Mouse (Mus musculus) mature B cell (primary cell): ENCODE measurements at regions not wholly inside any gene's neighbourhood (a gene's known extent, or its start where the extent isn't known, plus 50 kb on each side); places are given as distances from the start of the nearest gene placed in this dataset.

Experiments
- in situ Hi-C: fragments of 300-500 bp; cut with MboI; formaldehyde crosslinking; loops from 2 replicates; pipeline ENCODE4 v1.14.3; 2019

DNA sequence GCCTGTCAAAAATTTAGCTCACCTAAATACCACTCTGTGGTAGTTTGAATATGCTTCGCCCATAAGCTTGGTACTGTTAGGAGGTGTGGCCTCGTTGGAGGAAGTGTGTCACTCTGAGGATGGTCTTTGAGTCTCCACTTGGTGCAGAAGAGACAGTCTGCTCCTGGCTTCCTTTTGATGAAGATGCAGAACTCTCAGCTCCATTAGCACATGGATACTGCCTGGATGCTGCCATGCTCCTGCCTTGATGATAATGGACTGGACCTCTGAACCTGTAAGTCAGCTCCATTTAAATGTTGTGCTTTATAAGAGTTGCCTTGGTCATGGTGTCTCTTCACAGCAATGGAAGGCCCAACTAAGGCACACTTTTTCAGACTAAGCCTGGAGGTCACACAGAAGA, 56.9 kb upstream of the Pik3r1 start:
- in situ Hi-C loops = no loop called here

DNA sequence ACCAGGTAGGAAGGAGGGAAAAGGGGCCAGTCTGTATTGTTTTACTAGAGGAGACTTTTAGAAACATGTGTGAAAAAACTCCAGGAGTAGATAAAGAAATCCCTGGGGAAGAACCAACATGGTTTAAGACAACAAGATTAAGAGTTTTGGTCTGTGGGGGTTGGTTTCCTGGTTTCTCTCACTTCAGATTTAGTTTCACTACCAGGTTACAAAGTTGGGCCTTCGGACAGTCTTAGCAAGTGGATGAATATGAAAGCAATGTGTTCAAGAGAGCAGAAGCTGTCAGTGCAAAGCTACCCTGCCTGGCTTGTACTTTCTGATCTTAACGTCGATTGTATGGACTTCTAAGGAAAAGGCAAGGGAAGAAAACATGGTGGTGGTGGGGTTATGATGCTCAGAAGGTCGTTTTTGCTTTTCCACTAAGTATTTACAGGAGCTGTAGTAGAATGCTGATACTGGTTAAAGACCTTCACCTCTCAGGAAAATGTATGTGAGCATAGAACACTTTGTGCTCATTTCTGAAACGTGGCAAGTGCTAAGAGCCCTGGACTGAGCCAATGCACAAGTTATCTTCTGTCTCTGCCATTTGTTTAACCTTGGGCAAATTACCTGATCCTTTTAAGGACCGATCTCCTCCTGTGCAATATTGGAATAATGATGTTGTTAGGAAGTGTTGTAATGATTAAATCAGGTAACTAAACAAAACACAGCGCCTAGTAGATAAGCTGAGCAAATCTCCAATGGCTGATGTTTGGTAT, 64.0 kb upstream of the Pik3r1 start:
- in situ Hi-C loops = no loop called here

DNA sequence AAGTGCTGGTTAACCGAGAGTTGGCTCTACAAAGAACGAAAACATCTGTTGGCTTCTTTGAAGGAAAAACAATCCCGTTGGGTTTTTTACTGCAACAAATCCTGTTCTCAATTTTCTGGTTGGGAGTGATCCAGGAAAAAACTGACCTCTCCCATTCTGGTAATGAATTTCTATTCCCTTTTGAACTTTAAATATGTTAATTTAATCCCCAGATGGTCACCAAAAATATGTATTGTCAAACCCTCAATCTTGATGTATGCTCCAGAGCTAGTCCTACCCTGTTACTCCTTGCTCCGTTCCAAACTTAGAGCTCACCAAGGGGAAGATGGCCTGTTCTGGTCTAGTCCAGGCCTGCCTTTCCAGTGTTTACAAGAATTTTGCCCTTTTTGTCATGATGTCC, 66.5 kb upstream of the Pik3r1 start:
- in situ Hi-C loops = no loop called here

DNA sequence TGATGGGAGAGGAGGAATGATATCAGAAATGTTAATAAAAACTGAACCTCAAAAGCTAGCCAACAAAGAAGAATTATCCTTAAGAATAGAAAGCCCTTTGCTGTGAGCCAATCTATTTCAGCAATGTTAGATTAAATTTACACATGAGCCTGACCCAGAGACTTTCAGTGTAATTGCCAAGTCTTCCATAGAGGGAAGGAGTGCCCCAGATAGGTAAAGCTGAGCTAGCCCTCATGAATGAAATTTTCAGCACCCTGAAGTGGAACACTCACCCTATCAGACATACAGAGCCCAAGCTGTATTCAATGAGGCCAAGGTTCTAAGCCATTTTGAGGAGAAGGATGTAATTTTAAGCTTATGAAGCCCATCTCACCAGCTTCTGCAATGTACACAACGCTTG, 69.0 kb upstream of the Pik3r1 start:
- in situ Hi-C loops = no loop called here

DNA sequence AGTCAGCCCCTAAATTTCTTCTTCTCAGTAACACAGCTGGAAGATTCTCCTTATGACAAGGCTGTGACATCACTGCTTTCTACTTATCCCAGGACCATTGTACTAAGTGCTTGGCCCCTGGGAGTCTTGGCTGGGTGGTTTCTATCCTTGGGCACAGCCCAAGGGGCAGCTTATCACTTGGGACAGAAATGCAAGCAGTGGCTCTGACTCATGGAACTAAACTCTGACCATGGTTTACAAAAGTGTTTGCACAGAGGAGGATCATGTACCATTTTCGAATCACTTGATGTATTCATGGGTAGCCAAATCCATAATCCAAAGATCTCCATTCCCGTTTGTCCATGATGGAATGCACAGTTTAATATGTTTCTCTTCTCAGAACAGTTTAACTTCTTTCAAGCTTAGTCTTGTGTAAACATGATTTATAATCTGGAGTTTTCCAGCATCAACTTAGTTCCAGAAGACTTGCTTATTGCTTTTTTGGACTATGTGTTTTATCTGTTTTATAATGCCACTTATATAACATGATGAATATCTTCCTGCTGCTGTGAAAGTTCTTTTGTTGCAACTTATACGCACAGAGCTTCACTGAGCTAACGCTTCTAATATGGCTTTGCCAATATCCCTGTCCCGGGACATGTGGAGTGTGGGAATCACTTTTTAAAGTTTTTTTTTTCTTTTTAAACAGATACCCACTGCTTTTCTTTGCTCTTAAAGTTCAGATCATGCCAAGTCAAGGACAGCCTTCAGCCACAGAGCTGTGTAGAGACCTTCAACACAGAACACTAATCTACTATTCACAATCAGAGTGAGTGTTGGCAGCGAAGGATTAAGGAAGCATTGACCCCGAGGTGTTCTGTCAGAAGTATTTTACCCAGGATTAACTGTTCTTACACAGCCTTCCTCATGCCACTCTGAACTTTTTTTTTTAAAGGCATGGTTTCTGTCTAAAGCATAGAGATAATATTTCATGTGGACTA, 76.7 kb upstream of the Pik3r1 start:
- in situ Hi-C loops = no loop called here

DNA sequence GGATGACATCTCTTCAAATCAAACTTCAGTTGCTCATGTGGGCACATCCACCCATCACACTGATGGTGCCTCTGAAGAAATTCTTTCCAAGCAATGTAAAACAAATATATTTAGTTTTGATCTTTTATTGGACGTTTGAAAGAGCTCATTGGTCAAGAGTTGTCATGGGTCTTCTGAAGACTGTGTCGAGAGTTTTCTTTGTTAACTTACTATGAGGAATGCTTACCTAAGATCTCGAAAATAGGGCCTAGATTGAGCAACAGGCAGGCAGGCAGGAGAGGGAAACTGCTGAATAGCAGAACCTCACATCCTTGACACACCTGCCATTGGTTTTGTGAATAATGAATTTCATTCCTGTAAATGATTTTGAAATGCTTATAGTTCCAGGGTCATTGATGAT, 78.0 kb upstream of the Pik3r1 start:
- in situ Hi-C loops = no loop called here

DNA sequence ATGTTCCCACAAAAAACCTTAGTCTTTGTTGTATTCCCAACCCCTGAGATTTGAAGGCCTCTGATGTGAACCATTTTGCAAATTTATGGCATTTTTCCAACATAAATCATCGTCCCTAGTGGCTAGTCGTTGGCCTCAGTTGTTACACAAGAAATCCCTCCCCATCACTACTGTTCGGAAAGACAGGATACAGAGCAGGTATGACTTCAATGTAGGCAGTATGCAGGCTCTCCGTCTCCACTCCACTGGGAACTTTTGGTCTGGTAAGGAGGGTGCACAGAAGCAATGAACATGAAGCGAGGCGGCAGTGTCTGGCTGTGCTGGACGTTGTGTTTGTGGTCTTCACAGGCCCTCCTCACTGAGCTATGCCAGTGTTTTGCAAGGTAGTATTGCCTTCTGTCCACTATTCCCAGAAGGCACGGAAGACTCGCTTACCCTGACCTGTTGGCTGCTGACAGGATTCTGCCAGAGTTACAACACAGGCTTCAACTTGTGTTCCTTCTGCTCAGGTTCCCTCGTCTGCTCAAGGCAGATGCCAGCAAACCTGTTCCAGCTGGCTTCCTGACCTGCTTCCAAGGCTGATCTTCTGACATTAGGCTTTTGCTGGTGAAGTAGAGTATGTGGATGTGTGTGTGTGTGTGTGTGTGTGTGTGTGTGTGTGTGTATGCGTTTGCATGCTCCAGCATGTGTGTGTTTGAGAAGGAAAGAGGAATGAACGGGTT, 80.0 kb upstream of the Pik3r1 start:
- in situ Hi-C loops = no loop called here

DNA sequence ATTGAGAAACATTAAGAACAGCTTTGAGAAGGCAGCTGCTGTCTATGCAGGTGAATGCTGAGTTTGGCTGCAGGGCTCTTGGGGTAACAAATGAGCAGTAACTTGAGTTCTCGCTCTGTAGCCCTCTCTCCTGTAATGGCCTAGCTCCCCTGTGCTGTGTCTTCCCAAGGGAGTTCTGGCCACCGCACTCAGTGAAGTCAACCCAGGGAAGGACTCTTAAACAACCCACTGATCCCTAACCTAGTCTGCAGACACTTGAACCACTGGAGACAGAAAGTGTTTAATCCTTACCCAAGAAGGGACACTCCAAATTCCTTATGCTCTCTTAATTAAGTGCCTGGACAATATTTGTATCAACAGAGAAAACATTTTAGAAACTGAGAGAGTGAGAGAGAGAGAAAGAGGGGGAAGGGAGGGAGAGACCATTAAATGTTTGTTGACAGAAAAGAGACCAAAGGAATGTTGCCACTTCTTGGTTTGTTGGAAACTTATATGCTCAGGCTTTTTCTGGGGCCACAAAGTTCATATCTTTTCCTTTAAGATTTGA, 80.7 kb upstream of the Pik3r1 start:
- in situ Hi-C loops = no loop called here

DNA sequence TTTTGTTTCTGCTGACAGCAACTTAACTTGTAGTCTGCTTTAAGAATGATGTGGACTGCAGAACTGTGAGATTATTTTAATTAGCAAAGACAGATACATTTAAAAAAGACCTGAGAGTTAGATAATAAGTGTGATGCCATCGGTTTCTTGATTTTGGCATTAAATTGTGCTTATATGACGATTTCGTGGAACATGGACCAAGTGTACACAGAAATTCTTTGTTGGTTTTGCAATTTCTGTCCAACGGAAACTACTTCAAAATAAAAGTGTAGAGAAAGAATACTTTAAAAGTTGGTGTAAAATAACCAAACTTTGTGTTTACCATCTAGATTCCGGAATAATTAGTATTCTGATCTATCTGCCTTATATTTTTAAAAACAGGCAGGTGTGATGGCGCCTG, 81.4 kb upstream of the Pik3r1 start:
- in situ Hi-C loops = no loop called here

DNA sequence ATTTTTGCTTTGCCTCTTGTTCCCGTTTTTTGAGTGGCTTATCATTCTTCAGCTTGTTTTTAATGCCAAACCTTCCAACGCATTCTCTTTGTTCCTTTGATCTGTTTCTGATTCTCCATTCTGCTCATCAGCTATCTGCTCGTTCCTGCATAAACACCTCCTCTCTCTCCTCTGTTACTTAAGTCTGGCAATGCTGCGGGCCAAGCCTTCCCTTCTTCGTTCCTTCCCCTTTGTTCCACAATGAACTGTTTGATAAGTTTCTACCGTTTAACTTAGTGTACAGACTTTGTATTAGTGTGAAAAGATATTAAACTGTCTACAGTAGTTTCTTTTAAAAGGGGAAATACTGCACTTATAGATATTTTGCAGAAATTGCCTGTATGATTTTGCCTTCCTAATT, 83.3 kb upstream of the Pik3r1 start:
- in situ Hi-C loops = no loop called here

DNA sequence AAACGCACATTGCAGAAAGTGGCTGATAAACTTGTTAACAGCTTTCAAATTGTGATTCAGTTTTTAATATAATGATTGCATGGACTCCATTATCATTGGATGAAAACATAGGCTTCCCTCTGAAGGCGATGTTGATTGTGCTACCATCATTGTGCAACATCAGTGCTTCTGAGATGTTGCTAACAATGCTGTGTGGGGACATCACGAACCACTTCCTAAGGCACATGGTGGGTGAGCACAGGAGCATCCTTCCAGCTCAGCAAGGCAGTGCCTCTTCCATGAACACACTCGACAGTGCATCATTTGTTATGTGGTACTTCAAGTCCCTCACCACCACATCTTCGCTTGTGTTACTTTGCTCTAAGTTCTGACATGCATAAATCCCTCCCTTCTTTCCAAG, 84.9 kb upstream of the Pik3r1 start:
- in situ Hi-C loops = no loop called here

DNA sequence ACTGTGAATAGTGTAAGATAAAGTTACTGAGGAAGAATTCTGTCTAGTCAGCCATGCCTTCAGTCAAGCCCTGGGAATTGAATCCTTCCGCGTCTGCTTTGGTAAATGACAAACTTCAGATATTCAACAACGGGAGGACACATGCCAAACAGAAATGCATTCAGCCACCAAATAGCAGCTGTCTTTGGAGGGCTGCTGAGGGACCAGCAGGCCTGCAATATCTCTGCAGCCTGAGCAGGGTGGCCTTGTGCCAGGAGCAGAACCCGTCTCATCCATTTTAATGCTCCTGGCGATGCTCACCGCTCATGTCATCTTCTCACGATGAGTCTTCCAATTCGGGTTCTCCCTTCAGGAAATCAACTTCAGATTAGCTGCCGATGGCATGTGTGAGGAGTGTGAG, 87.1 kb upstream of the Pik3r1 start:
- in situ Hi-C loops = no loop called here

DNA sequence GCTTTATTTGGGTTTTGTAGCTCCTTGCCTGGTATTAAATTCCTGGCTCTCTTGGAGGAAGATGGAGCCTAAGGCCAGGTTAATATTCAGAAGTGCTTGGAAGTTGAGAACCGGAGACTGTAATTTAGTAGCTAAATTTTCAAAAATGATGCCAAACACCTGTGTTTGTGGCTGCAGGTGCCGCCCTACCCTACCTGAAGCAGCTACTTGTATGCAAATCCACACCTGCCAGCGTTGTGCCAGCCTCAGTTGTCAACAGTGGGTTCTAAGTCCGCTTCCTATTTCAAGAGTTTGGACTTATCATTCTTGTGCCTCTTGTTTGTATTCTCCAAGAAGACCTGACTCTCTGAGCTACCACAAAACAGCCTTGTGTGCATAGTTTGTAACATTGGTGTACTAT, 92.7 kb upstream of the Pik3r1 start:
- in situ Hi-C loops = no loop called here

DNA sequence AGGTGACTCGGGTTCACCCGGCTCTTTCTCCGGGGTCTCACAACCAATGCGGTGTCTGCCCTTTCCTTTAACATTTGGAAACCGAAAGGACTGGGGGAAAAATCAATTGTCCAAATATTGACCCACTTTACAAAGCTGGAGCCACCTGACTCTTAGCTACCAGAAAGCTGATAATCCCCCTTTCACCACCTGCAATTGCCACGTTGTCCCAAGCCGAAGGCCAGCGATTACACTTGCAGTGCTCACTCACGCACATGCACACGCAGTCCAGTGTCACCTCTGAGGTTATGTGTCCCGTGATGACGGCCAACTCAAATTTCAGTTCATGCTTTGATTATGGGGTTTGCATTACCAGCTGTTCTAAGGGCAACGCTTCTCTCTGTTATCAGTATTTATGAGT, 94.0 kb upstream of the Pik3r1 start:
- in situ Hi-C loops = no loop called here

DNA sequence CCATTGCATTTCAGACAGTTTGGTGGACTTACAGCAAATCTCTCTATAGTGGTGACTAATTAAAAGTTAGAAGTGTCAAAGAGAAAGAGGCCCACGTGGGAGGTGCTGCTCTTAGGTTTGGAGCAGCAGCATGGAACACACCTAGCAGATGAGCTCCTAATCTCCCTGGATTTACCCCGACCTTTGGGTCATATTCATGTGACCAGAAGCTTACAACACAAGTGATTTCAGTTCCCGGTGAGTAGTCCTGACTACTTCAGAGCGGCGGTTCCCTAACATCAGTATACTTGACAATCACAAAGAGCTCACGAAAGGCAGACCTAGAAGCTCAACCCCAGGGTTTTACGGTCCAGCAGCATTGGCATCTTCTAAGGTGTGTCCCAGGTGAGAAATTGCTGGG, 95.0 kb upstream of the Pik3r1 start:
- in situ Hi-C loops = no loop called here

DNA sequence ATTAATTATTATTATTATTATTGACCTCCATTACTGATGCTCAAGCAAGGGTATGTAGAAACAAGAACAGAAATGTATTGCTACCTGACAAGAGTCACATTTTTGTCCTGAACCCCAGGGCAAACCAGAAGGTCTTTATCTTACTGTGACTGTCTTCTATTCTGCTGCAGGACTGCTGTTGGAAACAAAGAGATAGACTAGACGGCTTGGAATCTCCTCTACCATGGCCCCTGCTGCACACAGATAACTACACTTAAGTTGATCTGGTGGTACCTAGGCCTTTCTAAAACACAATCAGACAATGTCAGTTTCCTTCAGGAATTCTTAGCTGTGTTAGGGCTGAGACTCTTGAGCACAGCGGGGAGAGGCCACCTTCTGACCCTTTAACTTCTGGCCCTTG, 95.6 kb upstream of the Pik3r1 start:
- in situ Hi-C loops = no loop called here

DNA sequence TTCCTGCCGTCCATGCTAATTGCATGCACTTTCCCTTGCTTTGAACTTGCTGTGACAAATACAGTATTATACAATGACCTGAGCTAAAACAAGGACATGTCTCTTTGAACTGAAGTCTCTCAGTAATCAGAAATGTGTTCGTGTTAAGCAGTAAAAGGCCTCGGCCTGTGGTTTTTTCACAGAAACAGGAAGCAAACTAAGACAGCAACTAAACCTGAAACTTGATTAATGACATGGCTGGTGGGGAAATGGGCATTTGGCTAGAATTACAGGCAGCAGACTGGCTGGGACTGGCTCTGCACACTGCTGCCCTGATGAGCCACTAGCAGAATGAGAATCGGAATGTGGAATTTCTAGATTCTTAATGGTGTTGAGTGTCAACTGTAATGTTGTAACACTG, 98.8 kb upstream of the Pik3r1 start:
- in situ Hi-C loops = no loop called here

DNA sequence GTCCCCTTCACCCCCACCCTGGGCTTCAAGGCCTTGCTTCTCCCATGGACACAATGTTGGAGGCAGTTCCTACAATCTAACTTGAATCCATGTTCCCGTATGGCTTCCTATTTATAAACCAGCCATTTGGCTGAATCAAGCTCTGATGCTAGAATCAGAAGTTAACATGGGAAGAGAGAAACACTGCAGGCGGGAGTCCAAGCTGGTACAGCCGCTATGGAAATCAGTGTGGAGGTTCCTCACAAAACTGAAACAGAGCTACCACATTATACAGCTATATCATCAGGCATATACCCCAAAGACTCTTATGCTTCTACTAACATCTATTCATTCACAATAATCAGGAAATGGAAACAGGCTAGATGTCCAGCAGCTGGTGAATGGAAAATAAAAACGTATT, 106.7 kb upstream of the Pik3r1 start:
- in situ Hi-C loops = no loop called here

DNA sequence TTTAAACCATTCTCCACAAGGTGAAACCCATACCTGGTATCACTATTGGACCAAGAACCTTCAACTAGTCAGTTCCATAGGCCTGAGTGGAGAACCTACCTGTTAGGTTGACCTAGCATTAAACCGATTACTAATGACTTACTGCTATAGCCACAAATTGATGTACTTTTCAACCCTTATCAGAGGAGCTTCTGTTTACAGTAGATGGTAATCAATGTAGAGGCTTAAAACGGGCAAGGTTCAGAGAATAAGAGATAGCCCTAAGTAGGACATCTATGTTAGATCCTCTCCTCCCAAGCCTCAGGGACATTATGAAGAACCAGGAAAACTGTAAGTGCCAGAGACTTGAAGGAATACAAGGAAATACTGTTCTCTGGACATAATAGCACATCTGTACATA, 108.1 kb upstream of the Pik3r1 start:
- in situ Hi-C loops = no loop called here

DNA sequence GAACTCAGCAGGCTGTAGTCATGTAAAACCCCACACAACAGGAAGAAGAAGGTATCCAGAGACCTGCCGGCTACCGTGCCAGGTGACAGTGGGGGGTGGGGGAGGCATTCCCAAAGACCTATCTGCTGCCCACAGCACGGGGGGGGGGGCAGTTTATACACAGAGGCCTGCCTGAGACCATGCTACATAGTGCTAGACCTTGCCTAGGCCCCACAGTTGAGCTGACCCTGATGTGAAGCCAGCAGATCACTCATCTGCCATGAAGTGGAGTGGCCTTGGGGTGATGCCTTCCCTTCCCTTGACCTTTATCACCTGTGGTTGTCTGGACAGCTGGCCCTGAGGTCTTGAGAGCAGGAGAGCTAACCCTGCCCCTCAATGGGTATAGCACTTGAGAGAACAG, 108.6 kb upstream of the Pik3r1 start:
- in situ Hi-C loops = no loop called here

DNA sequence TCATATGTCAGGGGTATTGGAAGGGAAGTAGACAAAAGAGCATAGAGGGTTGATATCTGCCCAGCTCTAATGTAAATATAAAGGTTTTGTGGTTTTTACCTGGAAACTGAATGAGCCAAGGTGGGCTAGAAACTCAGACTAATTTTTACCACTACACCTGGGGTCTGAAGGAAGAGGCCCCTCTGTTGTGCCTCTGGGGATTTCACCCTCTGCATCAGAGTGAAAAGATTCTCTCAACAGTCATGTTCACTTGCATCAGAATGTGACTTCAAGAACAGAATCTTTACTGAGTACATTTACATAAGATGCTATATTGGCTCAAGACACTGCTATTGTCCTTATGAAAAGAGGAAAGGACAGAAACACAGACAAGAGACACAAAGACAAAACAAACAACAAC, 110.2 kb upstream of the Pik3r1 start:
- in situ Hi-C loops = no loop called here

DNA sequence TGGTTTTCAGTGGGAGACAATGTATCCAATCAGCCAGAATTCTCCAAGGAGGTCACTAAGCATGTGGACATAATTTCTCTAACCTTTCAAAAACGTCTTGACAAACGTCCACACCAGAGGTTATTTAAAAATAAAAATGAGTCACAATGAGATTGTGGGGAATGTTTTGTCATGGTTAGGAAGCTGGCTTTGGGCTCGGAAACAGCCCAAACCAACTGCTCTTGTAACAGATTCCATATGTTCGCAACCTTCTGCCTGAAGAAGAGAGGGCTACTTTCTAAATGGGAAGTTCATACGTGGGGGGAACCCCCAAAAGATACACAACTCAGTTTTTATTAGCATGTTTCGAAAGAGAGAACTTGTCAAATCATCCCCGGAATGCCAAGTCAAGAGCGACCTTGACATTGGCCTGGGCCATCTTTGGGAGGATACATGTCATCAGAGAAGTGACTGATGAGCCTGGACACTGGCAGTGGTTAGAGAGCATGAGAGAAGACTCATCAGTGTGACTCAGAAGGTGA, 111.6 kb upstream of the Pik3r1 start:
- in situ Hi-C loops = no loop called here
